Mouse (Mus musculus) testis, adult 2 months (tissue): ENCODE results near the gene Plaur. TPM values are rescaled to one million over a fixed set of nuclear protein-coding genes. Genes with fewer than 3 reads are reported as not detected.

Experiments
- H3K27ac ChIP-seq: fragments of 200-500 bp; 2 replicates; pipeline ENCODE4 v1.5.1; 2012; ENCODE audit warnings: low read depth, low read length; ENCODE audit not compliant: control insufficient read depth, insufficient read depth
- H3K27me3 ChIP-seq: fragments of 200-500 bp; 2 replicates; pipeline ENCODE4 v1.6.1; 2012; ENCODE audit warnings: mild to moderate bottlenecking, low read length, moderate library complexity; ENCODE audit not compliant: control insufficient read depth, insufficient read depth
- H3K36me3 ChIP-seq: fragments of 200-500 bp; 2 replicates; pipeline ENCODE4 v1.6.1; 2012; ENCODE audit warnings: mild to moderate bottlenecking, low read length; ENCODE audit not compliant: control insufficient read depth, insufficient read depth
- H3K4me1 ChIP-seq: fragments of 200-500 bp; 2 replicates; pipeline ENCODE4 v1.6.1; 2012; ENCODE audit warnings: low read length; ENCODE audit not compliant: control insufficient read depth, insufficient read depth
- H3K4me3 ChIP-seq: fragments of 200-500 bp; 2 replicates; pipeline ENCODE4 v1.5.1; 2012; ENCODE audit warnings: low read depth, mild to moderate bottlenecking, low read length, moderate library complexity, mixed read lengths; ENCODE audit not compliant: control insufficient read depth
- CTCF ChIP-seq: fragments of 200-500 bp; IDR thresholded peaks from 2 replicates; pipeline ENCODE4 v1.5.1; 2012; ENCODE audit warnings: low read depth, mild to moderate bottlenecking, inconsistent platforms, low read length, moderate library complexity; ENCODE audit not compliant: control insufficient read depth, insufficient read depth, insufficient replicate concordance
- POLR2A ChIP-seq: fragments of 200-500 bp; IDR thresholded peaks from 2 replicates; pipeline ENCODE4 v1.6.1; 2012; ENCODE audit warnings: low read depth, mild to moderate bottlenecking, inconsistent platforms, low read length, moderate library complexity; ENCODE audit not compliant: control insufficient read depth
- polyA plus RNA-seq: library from polyadenylated mRNA; depleted of rRNA; stranded (reverse); fragments of >200 nt; gene quantifications from 2 replicates; pipeline ENCODE4 v1.2.3, GENCODE M21; 2012

The Plaur gene
- polyA plus RNA-seq, 1 experiment = not detected

DNA sequence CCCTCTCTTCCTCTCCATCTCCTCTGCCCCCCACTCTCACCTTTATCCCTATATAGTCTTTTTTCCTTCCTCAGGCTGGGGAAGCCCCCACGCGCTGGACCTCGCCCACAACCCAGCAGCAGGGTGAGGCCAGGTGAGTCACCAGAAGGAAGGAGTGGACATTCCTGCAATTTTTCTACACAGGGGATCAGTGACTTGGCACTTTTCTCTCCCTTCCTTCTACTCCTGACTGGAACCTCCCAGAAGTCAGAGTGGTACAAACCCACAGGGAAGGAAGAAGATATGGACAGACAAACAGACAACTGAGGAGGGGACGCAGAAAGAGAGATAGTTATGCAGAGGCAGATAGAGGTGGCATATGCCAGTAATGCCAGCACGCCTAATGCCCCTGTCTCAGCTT lies 2.8 kb upstream of the Plaur start:
- no peaks in the 10 kb centered on the region for H3K36me3 ChIP-seq
- no peak overlapping the region for H3K4me3 ChIP-seq
- H3K27ac ChIP-seq = no peak overlapping the region
- peaks cover 7% of the 10 kb centered on the region for H3K4me1 ChIP-seq
- TF ChIP-seq CTCF (no peak), POLR2A (no peak)
- H3K27me3 ChIP-seq = no peaks in the 10 kb centered on the region

- H3K27me3 ChIP-seq = no peaks in the 10 kb centered on the region
- no peak overlapping the region for H3K4me3 ChIP-seq
- no peaks in the 10 kb centered on the region for H3K36me3 ChIP-seq
- H3K4me1 ChIP-seq = peaks cover 7% of the 10 kb centered on the region
- no peak for TF ChIP-seq POLR2A
- TF ChIP-seq CTCF = no peak
- no peak overlapping the region for H3K27ac ChIP-seq
Observed at GRCm38 (mm10) chr7:24459843-24460242, 2.4 kb upstream of the Plaur start.

DNA sequence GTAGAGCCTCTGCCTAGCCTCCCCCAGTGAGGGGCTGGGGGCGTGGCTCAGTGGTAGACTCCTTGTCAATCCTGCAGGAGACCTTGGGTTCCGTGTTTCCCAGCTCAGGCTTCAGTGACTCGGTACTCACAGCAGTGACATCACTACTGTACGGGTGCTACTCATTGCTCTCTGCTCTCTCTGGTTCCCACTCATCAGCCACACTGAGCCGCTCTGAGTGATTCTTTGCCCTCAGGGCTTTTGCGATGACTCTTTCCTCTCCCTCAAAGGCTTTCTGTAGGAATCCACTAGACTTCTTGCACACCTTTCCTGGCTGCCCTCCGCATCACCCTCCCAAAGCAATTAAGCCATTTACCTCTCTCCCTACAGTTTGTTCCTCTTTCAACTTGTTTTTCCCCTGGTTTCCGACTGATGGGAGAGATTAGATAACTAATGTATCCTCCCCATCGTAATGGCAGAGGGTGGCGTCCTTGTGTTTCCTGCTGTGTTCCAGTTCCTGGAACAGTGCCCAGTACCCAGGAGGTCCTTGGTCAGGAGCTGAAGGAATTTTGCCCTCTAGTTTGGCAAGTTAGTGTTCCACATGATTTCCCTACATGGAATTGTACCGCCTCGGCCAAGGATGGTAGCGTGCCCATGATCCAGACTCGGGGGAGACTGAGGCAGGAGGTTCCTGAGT lies 770 bp upstream of the Plaur start:
- no peak overlapping the region for H3K4me3 ChIP-seq
- TF ChIP-seq CTCF = no peak
- TF ChIP-seq POLR2A = no peak

DNA sequence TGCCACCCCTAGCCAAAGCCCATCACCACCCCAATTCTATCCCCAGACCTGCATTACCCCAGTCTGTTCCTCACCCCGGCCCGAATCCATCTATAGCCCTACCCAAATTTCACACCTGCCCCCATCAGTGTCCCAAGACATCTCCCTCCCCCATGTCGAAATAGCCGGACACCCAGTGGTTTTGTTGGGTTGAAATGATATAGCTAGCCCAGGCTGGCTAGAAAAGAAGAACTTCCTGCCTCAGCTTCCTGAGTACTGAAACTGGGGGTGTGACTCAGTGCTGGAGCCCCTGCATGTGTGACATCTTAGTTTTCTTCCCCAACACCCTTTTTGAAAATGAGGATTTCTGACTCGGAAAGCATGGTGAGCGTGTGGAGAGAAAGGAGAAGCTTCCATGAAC lies 4.6 kb downstream of the Plaur start:
- Histone ChIP-seq H3K4me3 (no peak overlapping the region), H3K4me1 (peaks cover 5% of the 10 kb centered on the region), H3K36me3 (no peaks in the 10 kb centered on the region), H3K27ac (no peak overlapping the region), H3K27me3 (no peaks in the 10 kb centered on the region)
- TF ChIP-seq CTCF (no peak), POLR2A (no peak)

More for the DNA sequence above, 770 bp upstream of the Plaur start:
- H3K27me3 ChIP-seq = no peaks in the 10 kb centered on the region
- peaks cover 7% of the 10 kb centered on the region for H3K4me1 ChIP-seq
- no peak overlapping the region for H3K27ac ChIP-seq
- H3K36me3 ChIP-seq = no peaks in the 10 kb centered on the region

GRCm38 (mm10) chr7:24467886-24468285 lies 5.6 kb downstream of the Plaur start:
- TF ChIP-seq POLR2A (no peak), CTCF (no peak)
- Histone ChIP-seq H3K36me3 (no peaks in the 10 kb centered on the region), H3K27ac (no peak overlapping the region), H3K27me3 (no peaks in the 10 kb centered on the region), H3K4me1 (peaks cover 8% of the 10 kb centered on the region), H3K4me3 (no peak overlapping the region)

DNA sequence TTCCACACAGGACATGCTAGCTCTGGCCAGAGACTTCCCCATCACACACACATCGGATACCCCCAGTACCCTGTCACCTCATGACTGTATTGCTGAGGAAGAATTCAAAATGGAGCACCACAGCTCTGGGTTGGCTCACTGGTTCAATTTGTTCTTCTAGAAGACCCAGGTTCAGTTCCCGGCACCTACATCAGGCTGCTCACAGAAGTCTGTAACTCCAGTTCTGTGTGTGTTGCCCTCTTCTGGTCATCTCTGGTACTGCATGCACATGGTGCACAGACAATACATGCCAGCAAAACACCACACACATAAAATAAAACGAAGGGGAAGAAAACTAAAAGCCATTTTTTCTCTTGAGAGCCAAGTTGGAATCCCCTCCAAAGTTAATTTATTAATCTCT lies 6.8 kb downstream of the Plaur start:
- no peaks in the 10 kb centered on the region for H3K27me3 ChIP-seq
- no peak overlapping the region for H3K4me3 ChIP-seq
- H3K27ac ChIP-seq = no peak overlapping the region
- peaks cover 8% of the 10 kb centered on the region for H3K4me1 ChIP-seq
- H3K36me3 ChIP-seq = no peaks in the 10 kb centered on the region
- TF ChIP-seq CTCF (peak; percentile 44; the same call in 1 of the 2 replicates), POLR2A (no peak)

- no peak overlapping the region for H3K4me3 ChIP-seq
- H3K27me3 ChIP-seq = no peaks in the 10 kb centered on the region
- H3K27ac ChIP-seq = no peak overlapping the region
- H3K4me1 ChIP-seq = peaks cover 19% of the 10 kb centered on the region
- no peaks in the 10 kb centered on the region for H3K36me3 ChIP-seq
- TF ChIP-seq POLR2A = no peak
- TF ChIP-seq CTCF = no peak
Observed at GRCm38 (mm10) chr7:24470356-24470755, 8.1 kb downstream of the Plaur start.
